Mouse (Mus musculus) CH12.LX (cell line): Measurements from ENCODE around the gene 1700069L16Rik.

Experiments used
- CTCF ChIP-seq, 2 experiments: IDR thresholded peaks in 1 of 2; conservative IDR thresholded peaks in 1 of 2; 2 replicates each; pipeline ENCODE4 v1.5.1; 2011 to 2012; ENCODE audit warnings: low read depth in 2 of 2, low read length in 2 of 2, improper control_type of control experiment in 1 of 2, inconsistent platforms in 1 of 2, mild to moderate bottlenecking in 1 of 2, moderate library complexity in 1 of 2
- GABPA ChIP-seq: IDR thresholded peaks from 2 replicates; pipeline ENCODE4 v1.6.1; 2012; ENCODE audit warnings: low read depth, low read length, improper control_type of control experiment, inconsistent platforms; ENCODE audit not compliant: insufficient replicate concordance
- KAT2A ChIP-seq: IDR thresholded peaks from 2 replicates; pipeline ENCODE4 v1.6.1; 2012; ENCODE audit warnings: low read length, improper control_type of control experiment, inconsistent platforms; ENCODE audit not compliant: insufficient replicate concordance
- MAX ChIP-seq: IDR thresholded peaks from 2 replicates; pipeline ENCODE4 v1.6.1; 2011; ENCODE audit warnings: low read length, improper control_type of control experiment
- NELFE ChIP-seq: IDR thresholded peaks from 2 replicates; pipeline ENCODE4 v1.6.1; 2011; ENCODE audit warnings: low read depth, low read length, improper control_type of control experiment
- POLR2A ChIP-seq: IDR thresholded peaks from 2 replicates; pipeline ENCODE4 v1.6.1; 2011; ENCODE audit warnings: low read depth, mild to moderate bottlenecking, improper control_type of control experiment, low read length
- RAD21 ChIP-seq: IDR thresholded peaks from 2 replicates; pipeline ENCODE4 v1.6.1; 2011; ENCODE audit warnings: low read depth, mild to moderate bottlenecking, low read length, improper control_type of control experiment, moderate library complexity
- ZC3H11A ChIP-seq: IDR thresholded peaks from 2 replicates; pipeline ENCODE4 v1.6.1; 2012; ENCODE audit warnings: low read depth, mild to moderate bottlenecking, inconsistent platforms, low read length, improper control_type of control experiment
- ZNF384 ChIP-seq: IDR thresholded peaks from 2 replicates; pipeline ENCODE4 v1.6.1; 2012; ENCODE audit warnings: low read depth, low read length, improper control_type of control experiment, inconsistent platforms

- TF ChIP-seq ZC3H11A (no peak), POLR2A (no peak), KAT2A (no peak), CTCF (conservative IDR thresholded peaks at IDR 0.05 in 1 of 2, IDR thresholded peaks at IDR 0.05 in 1 of 2; ENCODE audit: low read depth in 2 of 2, low read length in 2 of 2) (peak in 1 of 2 experiments; percentile 19; a peak in 1 of 4 replicates), ZNF384 (no peak), GABPA (no peak), NELFE (no peak), RAD21 (no peak), MAX (no peak)
Observed at GRCm38 (mm10) chr5:113722224-113723013, 2.2 kb downstream of the 1700069L16Rik start.
